Mouse (Mus musculus) cerebellum, adult (tissue): ENCODE results near the gene Itga2b.
"Not testable (repeated sequence)": the region's sequence is repeated elsewhere in the genome, so short reads cannot be mapped to it uniquely, and the experiment has no call there.

Source experiments
- ATAC-seq: cut with Nextera tagmentation; 2 replicates; pipeline ENCODE4 v1.9.2; 2017; ENCODE audit warnings: mild to moderate bottlenecking, moderate library complexity, mixed read lengths; ENCODE audit not compliant: insufficient number of reproducible peaks, low FRiP score, low TSS enrichment

Itga2b gene

DNA sequence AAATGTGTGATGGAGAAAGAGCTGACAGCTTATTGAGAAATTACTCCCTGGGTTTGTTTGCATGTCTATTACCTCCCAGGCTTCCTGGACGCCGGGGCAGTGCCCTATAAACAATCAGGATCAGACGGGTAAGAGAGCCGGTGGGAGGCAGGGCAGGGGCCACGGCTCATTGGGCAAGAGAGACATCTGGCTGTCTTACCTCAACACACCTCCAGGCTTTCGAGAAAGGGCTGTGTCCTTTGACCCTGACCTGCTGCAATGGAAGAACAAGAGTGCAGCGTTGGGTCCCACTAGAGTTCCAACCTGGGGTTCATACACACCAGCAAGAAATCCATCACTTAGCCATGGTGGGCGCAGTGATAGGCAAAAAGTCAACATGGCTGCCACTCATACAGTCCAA, 48.4 kb downstream of the Itga2b start:
- no peak for ATAC-seq

DNA sequence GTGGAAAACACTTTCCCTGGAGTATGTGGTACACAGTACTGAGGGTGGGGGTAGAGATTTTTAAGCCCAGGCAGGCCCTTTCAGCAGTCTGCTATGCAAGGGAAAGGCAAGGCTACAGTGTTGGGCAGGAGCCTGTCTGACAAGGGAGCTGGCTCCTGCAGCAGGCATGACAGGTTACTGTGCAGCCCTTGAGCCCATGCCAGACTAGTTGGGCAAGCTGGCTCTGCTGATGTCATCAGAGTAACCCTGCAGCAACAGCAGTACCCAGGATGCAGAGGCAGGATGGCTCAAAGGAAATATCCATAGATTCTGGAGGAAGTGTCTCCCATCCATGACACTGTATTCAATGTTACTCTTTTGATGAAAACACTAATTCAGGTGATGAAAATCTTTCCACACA, 51.0 kb downstream of the Itga2b start:
- no peak for ATAC-seq

DNA sequence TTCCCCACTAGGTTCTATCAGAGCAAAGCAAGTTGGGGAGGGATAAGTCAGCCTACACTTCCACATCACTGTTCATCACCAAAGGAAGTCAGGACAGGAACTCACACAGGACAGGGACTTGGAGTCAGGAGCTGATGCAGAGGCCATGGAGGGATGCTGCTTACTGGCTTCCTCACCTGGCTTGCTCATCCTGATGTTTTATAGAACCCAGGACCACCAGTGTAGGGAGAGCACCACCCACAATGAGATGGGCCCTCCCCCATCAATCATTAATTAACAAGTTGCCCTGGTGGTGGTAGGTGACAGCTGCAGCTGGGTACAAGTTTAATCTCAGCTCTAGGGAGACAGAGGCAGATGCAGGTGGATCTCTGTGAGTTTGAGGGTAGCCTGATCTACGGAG, 52.8 kb downstream of the Itga2b start:
- no peak for ATAC-seq

DNA sequence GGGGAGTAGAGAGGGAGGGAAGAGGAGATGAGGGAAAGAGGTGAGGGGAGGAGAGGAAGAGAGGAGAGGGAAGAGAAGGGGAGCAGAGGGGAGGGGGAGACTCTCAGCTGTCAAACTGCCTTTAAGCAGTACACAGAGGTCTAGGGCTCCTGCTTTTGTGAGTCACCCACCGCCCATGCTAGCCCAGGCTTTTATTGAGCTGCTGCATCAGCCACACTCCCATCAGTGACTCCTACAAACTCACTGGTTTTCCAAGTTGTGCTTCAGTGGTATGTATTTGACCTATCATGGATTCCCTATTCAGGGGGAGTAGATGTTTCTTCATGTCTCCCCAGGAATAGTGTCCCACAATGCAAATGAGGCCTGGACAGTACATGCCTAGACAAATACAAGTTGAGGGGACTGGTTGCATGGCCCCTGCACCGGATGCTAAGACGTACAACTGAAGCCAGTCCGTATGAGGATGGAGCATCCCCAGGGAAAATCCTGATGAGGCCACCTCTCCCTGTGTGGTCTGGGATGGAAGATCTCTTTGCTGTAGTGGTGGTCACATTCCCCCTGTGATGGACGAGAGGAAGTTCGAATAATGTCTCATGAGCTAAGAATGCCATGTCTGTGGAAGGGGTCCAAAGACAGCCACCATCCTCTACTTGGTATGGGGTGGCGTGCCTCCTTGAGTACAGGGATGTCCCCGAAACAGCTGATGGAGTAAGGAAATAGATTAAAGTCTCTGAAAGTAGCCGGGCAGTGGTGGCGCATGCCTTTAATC, 54.7 kb downstream of the Itga2b start:
- no peak for ATAC-seq

DNA sequence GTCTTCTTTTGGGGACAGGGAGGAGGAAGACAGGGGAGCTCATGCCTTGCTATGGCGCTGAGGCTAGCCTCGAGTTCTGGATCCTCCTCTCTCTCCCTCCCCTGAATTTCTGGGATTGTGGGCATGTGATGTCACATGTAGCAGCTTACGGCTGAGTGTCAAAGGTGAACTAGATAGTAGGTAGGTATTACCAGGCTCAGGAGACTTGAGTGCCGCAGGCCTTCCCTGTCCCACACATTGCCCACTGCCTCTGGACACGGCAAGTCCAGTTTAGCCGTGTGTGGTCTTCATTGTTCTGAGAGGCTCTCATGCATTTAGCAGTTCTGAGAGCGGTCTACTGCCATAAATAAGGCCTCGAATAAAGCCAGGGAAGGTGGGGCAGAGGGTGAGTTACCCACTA, 56.9 kb downstream of the Itga2b start:
- ATAC-seq, result no peak

DNA sequence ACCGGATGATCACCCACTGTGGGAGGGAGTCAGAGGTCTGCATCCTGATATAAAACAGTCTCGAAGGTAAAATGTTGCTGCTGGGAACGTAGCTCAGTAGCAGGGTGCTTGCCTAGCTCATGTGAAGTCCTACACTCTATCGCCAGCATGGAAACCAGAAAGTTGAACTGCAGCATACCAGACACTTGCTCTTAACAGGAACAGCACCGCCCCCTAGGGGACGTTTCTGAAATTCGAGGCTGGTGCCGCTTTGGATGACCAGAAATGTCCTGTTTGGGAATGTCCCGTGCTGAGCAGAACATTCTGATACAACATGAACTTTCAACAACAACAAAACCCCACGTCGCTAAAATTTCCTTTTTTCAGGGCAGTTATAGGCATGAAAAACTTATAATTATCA, 58.2 kb downstream of the Itga2b start:
- ATAC-seq, result no peak

DNA sequence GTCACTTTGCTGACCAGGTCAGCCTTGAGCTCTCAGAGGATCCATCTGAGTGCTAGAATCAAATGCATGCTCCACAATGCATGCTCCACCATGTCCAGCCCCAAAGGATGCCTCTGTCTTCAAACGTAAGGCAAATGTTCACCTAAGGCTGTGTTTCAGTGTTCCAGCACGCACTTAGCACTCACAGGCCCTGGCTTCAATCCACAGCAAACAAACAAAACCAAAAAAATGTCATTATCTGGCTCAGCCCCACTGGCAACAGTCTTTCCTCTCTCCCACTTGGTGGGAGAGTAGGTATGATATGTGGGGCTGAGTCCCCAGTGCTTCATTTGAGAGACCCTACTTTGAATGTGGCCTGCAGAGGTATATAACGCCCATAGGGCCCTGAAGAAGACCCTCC, 58.9 kb downstream of the Itga2b start:
- no peak for ATAC-seq

DNA sequence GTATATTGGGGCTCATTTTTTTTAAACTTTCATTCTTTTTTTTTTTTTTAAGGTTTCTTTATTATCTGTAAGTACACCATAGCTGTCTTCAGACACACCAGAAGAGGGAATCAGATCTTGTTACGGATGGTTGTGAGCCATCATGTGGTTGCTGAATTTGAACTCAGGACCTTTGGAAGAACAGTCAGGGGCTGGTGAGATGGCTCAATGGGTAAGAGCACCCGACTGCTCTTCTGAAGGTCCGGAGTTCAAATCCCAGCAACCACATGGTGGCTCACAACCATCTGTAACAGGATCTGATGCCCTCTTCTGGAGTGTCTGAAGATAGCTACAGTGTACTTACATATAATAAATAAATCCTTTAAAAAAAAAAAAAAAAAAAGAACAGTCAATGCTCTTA, 59.6 kb downstream of the Itga2b start:
- not testable (repeated sequence) for ATAC-seq

DNA sequence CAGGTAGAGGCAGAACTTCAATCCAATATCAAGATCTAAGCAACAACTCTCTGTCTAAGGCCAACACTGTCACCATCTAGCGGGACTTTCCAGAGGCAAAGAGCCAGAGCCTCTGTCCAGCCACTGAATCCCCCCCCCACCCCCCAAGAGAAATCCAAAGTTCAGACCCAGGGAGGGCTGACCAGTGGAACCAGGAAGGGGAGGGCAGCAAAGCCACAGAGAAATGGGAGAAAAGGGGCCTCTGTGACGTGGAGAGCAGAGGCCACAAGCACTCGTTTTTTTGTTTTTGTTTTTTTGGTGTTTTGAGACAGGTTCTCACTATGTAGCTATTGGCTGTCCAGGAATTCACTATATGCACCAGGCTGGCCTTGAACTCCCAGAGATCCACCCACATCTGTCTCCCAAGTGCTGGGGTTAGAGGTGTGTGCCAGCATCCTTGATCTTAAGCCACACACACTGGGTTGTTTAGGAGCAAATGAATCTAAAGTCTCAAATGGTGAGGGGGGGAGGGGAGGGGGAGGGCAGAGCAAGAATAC, 60.1 kb downstream of the Itga2b start:
- ATAC-seq, result no peak

DNA sequence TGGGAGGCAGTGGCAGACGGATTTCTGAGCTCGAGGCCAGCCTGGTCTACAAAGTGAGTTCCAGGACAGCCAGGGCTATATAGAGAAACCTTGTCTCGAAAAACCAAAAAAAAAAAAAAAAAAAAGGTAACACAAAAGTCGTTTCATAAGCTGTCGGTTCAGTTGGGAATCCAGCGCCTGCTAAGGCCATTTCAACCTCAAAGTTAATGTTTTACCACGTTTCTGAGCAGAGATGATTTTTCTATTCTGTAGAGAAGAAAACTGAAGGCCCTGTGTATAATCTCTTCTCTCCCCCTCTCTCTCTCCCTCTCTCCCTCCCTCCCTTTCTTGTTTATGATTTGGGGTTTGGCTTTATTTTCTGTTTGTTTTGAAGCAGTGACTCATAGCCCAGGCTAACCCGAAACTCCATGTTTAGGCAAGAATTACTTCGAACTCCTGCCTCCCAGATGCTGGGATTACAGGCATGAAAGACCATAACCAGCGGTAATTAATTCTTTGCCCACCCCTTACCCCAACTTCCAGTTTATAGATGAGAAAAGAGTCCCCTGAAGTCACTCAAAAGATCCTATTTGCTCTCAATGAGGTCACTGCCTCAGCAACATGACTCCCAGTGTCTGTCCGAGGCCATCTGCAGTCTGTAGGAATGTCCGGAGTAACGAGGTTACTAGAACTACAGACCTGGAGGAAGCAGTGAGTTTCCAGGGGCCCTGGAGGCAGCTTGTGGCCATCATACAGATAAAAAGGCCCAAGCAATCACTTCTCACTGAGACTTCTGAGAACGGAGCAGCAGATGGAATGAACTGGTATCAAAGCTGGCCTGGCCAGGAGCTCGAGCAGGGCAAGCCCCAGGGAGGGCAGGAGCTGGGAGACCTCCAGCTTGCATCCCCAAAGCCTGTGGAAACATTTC, 60.8 kb downstream of the Itga2b start:
- ATAC-seq, result no peak

DNA sequence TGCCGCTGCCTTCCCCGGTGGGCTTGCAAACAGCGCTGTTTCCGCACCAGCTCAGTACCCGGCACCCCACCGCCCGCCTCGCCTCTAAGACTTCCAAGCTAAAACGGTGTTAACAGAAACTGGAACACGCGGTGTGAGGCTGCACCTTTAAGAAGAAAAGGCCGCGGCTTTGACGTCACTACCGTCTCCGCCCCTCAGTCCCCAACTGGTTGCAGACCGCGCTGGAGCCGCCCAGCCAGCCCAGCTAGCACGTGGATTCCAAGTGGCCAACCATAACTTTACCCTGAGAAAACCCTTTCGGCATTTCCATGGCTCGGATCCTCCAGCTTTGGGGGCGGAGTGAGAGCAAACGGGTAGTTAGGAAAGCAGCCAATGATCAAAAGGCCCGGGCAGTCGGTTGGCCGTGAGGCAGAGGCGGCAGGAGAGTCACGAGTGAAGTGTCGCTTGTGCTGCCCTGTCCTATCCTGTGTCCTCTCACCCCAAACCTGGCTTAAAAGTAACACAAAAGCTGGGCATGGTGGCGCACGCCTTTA, 61.5 kb downstream of the Itga2b start:
- ATAC-seq, result peak; percentile 79

DNA sequence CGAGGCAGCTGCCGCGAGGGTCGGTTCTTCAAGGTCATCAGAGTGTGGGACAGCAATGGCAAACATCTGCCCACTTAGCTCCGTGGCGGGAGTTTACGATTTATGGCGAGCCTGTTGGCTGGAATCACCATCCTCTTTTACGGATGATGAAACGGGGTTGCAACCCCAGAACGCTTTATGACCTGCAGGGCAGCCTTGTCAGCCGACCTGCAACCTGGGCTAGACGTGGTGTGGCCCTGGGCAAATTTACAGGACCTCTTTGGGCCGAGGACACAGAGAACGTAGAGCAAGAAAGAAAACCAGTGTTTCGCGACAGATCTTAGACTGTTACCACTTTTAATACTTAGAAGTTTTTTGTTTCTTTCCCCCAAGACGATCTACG, 62.1 kb downstream of the Itga2b start, which contains the start of gene Slc25a39:
Gene Slc25a39 (minus strand): TSS at position 113 of the 382 bp plus-strand sequence.
- ATAC-seq, result no peak

DNA sequence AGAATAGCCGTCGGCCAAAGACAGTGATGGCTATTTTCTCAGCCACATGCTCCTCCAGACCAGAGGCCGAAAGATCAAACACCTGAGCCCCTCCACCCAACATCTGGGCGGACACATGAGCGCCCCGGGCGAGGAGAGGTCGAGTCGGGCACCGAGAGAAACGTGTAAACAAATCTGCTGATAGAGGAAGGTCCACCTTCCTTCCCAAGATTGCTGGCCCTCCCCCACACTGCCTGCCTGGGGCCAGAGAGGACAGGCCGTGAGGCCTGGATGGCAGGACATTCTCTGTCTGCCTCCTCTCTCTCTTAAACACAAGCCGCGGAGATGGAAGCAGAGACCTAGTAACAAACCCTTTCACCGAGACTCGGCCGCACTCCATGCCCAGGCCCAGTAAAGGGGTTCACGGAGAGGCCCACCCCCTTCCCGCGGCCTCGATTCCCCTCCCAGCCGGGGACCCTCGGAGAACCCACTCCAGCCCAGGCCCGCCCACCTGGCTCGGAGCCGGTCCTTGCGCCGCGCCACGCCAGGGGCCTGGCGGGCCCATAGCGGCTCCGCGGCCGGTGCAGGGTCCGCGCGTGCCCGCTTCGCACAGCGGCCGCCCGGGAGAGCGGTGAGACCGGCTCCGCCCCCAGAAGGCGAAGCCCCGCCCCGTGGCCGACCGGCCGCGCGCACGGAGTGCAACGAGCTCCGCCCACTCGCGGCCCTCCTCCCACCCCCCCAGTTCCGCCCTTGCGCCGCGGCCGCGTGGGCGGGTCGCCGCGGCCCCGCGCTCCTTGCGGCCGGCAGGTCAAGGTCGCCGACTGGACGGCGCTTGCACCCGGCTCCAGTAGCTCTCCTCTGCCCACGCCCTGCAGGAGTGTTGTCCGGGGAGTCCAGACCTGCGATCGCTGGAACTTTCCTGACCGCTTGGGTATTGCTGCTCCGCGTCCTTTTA, 62.8 kb downstream of the Itga2b start:
- peak; percentile 39; the same call in 1 of the 2 replicates for ATAC-seq

DNA sequence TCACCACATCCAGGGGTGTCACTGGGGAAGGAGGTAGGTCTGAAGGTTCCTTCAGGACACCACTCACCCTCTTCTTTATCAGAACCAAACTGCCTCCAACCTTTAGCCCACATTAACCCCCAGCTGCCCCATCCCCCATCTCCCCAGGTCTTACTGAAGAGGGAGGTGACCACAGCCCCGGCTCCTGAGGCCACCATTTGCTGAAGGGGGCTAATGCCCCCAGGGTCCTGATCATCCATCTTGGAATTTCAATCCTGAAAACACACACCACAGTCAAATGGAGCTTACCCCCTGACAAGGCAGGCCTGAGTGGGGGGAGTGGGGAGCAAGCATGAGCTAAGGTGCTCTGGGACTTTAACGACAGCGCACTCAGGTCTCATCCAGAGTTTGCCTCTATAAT, 63.5 kb downstream of the Itga2b start:
- no peak for ATAC-seq

DNA sequence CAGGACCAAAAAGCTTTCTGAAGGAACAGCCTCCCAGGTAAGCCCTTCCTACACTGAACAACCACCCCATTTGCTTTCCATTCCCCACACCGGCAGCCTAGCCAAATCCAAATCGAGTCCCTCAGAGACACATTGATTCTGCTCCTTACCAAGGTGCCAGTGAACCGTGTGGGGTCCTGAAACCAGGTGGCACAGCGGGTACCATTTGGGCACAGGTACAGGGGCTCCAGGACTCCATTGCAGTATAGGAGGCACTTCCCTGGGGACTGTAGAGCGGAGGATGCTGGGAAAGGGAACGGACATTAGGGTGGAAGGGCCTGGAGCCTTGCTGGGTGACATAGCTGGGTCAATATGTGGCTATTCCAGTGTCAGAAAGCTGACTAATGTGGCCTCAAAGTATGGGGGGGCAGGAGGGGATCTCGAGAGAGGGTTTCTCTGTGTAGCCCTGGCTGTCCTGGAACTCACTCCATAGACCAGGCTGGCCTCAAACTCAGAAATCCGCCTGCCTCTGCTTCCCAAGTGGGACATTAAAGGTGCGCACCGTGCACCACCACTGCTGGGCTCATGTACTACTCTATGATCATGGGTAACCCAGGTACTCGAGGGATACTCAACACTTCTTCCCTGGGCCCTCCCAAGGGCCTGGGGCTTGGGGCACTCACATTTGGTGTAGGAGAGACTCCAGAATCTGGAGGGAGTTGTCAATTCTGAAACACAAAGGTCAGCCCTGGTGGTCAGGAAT, 64.2 kb downstream of the Itga2b start:
- ATAC-seq, result no peak

DNA sequence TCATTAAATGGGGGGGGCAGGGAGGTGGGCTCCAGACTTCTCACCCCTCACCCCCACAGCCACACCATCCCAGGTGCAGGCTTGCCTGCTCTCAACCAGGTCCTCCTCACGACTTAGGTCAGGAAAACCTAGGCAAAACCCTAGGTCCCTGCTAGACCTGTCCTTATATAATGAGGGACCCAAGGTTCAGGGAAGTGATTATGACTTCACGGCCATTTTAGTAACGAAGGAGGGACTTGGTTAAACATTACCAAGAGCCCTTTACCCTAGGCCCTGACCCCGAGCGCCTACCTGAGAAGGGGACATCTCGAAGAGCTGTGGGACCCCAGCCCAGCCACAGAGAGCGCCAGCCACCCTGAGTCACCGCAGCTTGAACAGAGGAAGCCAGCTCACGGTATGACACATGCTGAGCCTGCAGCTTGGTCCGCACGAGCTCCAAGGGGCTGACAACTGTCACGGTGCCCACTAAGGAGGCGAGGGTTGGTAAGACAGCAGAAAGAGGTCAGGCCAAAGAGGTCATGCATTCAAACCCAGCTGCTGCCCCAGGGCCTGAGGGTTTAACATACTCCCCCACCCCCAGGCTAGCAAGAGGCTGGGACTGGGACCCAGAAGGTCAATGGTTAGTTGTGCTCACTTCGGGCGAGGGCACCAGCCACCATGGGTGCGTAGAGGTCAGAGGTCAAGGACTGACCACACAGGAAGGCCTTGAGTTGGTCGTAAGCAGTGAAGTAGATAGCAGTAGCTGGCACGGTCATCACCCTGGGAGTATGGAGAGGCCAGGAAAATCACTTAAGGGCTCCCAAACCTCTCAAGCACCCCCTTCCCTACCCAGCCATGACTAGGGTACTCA, 65.5 kb downstream of the Itga2b start:
- no peak for ATAC-seq

DNA sequence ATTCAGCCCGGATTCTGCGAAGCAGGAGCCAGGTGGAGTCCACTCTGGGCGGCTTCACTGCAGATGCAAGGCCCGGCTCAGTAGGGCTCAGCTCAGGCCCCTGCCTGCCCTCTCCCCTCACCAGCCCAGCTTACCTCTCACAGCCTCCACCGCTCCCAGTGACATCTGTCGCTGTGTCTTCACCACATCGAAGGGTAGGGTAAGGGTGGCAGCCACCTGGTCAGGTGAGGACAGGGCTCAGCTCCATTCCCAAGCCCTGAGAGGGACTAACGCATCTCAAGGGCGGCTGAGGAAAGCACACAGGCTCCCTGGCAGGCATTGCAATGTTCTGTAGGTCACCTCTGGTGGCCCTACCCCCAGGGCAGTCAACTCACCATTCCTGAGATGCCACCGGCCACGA, 66.3 kb downstream of the Itga2b start:
- no peak for ATAC-seq
